Mouse (Mus musculus): ENCODE measurements around the gene Lyzl6. TPM values are rescaled to one million over a fixed set of nuclear protein-coding genes. Genes with fewer than 3 reads are reported as not detected.

Lyzl6 gene
- polyA plus RNA-seq, 2 experiments = not detected

DNA sequence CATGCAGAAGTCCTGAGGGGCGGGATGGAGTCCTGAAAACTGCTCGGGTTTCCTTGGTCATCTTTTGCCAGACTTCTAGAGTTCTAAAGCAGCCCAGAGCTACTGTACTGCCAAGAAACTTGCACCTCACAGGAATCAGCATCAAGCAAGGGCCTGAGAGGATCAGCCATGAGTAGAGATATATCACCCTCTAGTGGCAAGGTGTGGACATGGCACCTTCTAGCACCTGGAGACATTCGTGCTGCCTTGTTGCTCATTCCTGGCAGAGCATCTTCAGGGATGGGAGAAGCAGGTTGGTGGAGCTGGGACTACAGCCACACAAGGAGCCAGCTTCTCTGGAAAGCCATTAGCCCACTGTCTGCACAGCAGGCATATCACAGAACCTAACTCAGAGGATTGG lies 36.9 kb upstream of the Lyzl6 start:
- no peak overlapping the region for H3K4me3 ChIP-seq (ENCODE audit: insufficient read depth in 1 of 2, low read depth in 2 of 2, low read length in 2 of 2)
- DNase-seq (ENCODE audit: low read depth in 3 of 3, low spot score in 3 of 3) (peak in 1 of 3 experiments; percentile 30), ATAC-seq (ENCODE audit: insufficient read depth) (no peak)
- 46% methylated on average over 3 of the region's 3 CpGs for WGBS (ENCODE audit: insufficient replicate concordance)
- no peaks in the 10 kb centered on the region for H3K27me3 ChIP-seq (ENCODE audit: control insufficient read depth, insufficient read depth, low read length)
- H3K9ac ChIP-seq (replicated peaks) = no peak overlapping the region
- H3K36me3 ChIP-seq (replicated peaks; ENCODE audit: control insufficient read depth, insufficient read depth, low read depth) = peaks cover 12% of the 10 kb centered on the region
- no peaks in the 10 kb centered on the region for H3K9me3 ChIP-seq (ENCODE audit: control insufficient read depth, low read length)
- TF ChIP-seq EP300 (IDR thresholded peaks at IDR 0.05; ENCODE audit: low read depth) (no peak), CTCF (IDR thresholded peaks at IDR 0.05; ENCODE audit: low read depth) (peak; percentile 92)
- no peak overlapping the region for H3K4me2 ChIP-seq (ENCODE audit: low read depth)
- H3K27ac ChIP-seq = no peak overlapping the region
- H3K4me1 ChIP-seq (replicated peaks; ENCODE audit: control insufficient read depth in 2 of 2, insufficient read depth in 2 of 2, low read length in 1 of 2) = no peaks in the 10 kb centered on the region

DNA sequence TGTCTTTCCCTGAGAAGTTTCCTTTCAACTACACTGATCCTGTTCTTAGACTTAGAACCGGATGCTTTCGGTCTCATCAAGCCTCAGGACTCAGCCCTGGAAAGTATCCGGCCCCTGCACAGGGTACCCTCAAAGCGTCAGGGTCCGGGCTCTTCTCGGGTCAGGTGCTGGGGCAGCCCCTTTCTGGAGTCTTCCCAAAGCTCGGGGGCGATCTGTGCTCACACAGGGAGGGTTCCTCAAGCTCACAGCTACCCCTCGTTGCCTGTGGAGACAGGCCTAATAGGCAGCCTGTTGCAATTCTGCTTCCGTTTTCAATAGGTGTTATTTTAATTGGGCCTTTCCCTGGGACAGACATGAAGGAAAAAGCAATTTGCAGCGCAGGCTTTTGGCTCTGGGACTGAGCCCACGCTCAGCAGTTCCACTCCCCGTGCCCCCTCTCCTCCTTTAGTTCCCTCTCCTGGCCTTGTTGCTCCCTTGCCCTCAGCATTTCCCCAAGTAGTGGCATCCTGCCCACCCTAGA lies 28.3 kb upstream of the Lyzl6 start:
- Histone ChIP-seq H3K36me3 (replicated peaks; ENCODE audit: control insufficient read depth, insufficient read depth, low read depth) (no peaks in the 10 kb centered on the region), H3K4me3 (ENCODE audit: insufficient read depth in 1 of 2, low read depth in 2 of 2, low read length in 2 of 2) (no peak overlapping the region), H3K27ac (no peak overlapping the region), H3K4me1 (replicated peaks; ENCODE audit: control insufficient read depth in 2 of 2, insufficient read depth in 2 of 2, low read length in 1 of 2) (no peaks in the 10 kb centered on the region), H3K9ac (replicated peaks) (no peak overlapping the region), H3K27me3 (ENCODE audit: control insufficient read depth, insufficient read depth, low read length) (no peaks in the 10 kb centered on the region), H3K4me2 (ENCODE audit: low read depth) (no peak overlapping the region), H3K9me3 (ENCODE audit: control insufficient read depth, low read length) (no peaks in the 10 kb centered on the region)
- TF ChIP-seq EP300 (IDR thresholded peaks at IDR 0.05; ENCODE audit: low read depth) (no peak), CTCF (IDR thresholded peaks at IDR 0.05; ENCODE audit: low read depth) (no peak)
- DNase-seq (ENCODE audit: low read depth in 3 of 3, low spot score in 3 of 3) = no peak
- 48% methylated on average over 13 of the region's 13 CpGs for WGBS (ENCODE audit: insufficient replicate concordance)
- ATAC-seq (ENCODE audit: insufficient read depth) = no peak

DNA sequence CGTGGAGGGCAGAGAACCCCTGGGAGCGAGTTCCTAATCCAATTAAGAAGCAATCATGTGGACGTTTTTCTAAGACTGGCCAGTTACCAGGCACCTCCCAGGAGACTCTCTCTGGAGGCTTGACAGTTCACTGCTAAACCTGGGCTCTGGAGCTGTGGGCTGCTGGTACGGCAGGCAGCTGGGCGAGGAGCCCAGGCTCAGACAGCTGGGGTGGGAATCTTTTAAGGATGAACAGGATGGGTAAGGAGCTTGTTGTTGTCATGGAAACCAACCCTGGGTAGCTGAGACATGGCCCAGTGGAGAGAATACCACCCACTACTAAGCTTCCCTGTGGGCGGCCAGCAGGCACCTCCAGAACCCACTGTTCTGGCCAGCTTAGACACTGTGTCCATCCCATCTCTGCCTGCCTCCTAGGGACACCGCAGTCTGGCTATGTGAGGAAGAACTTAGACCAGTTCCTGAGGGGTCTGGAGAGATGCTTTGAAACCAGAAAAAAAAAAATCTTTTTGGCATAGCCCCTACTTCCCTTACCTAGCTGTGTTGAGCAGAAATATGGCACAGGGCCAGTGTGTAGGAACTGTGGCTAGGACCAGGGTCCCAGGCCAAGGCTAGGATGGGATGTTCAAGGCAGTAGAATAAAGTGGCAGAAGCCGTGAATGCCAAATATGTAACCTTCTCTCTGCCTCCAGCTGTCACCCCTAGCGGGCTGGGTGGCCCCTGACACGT lies 27.7 kb upstream of the Lyzl6 start:
- Histone ChIP-seq H3K4me1 (replicated peaks; ENCODE audit: control insufficient read depth in 2 of 2, insufficient read depth in 2 of 2, low read length in 1 of 2) (no peaks in the 10 kb centered on the region), H3K9ac (replicated peaks) (no peak overlapping the region), H3K36me3 (replicated peaks; ENCODE audit: control insufficient read depth, insufficient read depth, low read depth) (no peaks in the 10 kb centered on the region), H3K4me2 (ENCODE audit: low read depth) (no peak overlapping the region), H3K4me3 (ENCODE audit: insufficient read depth in 1 of 2, low read depth in 2 of 2, low read length in 2 of 2) (no peak overlapping the region), H3K9me3 (ENCODE audit: control insufficient read depth, low read length) (no peaks in the 10 kb centered on the region), H3K27ac (no peak overlapping the region), H3K27me3 (ENCODE audit: control insufficient read depth, insufficient read depth, low read length) (no peaks in the 10 kb centered on the region)
- ATAC-seq (ENCODE audit: insufficient read depth) (no peak), DNase-seq (ENCODE audit: low read depth in 3 of 3, low spot score in 3 of 3) (no peak)
- TF ChIP-seq CTCF (IDR thresholded peaks at IDR 0.05; ENCODE audit: low read depth) = no peak
- no peak for TF ChIP-seq EP300 (IDR thresholded peaks at IDR 0.05; ENCODE audit: low read depth)
- WGBS (ENCODE audit: insufficient replicate concordance) = 35% methylated on average over 10 of the region's 10 CpGs

DNA sequence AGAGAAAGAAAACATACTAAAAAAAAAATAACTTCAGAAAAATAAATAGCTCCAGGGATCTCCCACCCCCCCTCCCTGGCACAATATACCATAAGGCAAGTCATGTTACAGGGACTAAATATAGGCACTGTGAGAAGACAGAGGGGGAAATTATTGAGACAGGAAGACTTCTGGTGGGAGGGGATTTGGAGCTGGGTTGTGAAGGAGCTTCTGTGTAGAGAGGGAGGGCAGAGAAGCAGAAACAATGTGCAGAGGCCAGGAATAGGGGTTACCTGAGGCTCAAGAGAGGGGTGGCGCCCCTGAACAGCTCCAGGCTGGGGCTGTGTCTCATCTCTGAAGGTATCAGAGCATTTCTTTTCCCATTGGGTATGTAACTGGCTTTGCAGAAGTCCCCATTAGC lies 27.0 kb upstream of the Lyzl6 start:
- Histone ChIP-seq H3K27me3 (ENCODE audit: control insufficient read depth, insufficient read depth, low read length) (no peaks in the 10 kb centered on the region), H3K4me2 (ENCODE audit: low read depth) (no peak overlapping the region), H3K4me1 (replicated peaks; ENCODE audit: control insufficient read depth in 2 of 2, insufficient read depth in 2 of 2, low read length in 1 of 2) (no peaks in the 10 kb centered on the region), H3K9ac (replicated peaks) (no peak overlapping the region), H3K27ac (no peak overlapping the region), H3K9me3 (ENCODE audit: control insufficient read depth, low read length) (no peaks in the 10 kb centered on the region), H3K4me3 (ENCODE audit: insufficient read depth in 1 of 2, low read depth in 2 of 2, low read length in 2 of 2) (no peak overlapping the region), H3K36me3 (replicated peaks; ENCODE audit: control insufficient read depth, insufficient read depth, low read depth) (no peaks in the 10 kb centered on the region)
- DNase-seq (ENCODE audit: low read depth in 3 of 3, low spot score in 3 of 3) (no peak), ATAC-seq (ENCODE audit: insufficient read depth) (no peak)
- TF ChIP-seq CTCF (IDR thresholded peaks at IDR 0.05; ENCODE audit: low read depth) (no peak), EP300 (IDR thresholded peaks at IDR 0.05; ENCODE audit: low read depth) (no peak)
- WGBS (ENCODE audit: insufficient replicate concordance) = 32% methylated on average over 1 of the region's 1 CpGs

DNA sequence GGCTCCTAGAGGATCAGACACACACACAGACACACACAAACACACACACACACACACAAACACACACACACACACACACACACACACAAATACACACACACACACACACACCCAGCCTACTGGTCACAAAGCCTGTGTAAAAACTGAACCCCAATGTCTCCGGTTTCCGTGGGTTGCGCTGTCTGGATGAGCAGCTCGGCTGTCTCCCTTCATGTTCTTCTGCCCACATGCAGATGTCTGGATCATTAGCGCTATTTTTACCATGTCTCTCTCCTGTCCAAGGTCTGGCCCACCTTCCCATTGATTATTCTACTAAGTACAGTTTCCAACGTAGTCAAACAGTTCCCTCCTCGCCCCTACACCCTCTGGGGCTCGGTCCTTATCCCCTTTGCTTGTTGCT lies 24.4 kb upstream of the Lyzl6 start:
- H3K4me3 ChIP-seq (ENCODE audit: insufficient read depth in 1 of 2, low read depth in 2 of 2, low read length in 2 of 2) = no peak overlapping the region
- no peaks in the 10 kb centered on the region for H3K9me3 ChIP-seq (ENCODE audit: control insufficient read depth, low read length)
- H3K4me1 ChIP-seq (replicated peaks; ENCODE audit: control insufficient read depth in 2 of 2, insufficient read depth in 2 of 2, low read length in 1 of 2) = no peaks in the 10 kb centered on the region
- H3K9ac ChIP-seq (replicated peaks) = no peak overlapping the region
- H3K4me2 ChIP-seq (ENCODE audit: low read depth) = no peak overlapping the region
- TF ChIP-seq CTCF (IDR thresholded peaks at IDR 0.05; ENCODE audit: low read depth) (no peak), EP300 (IDR thresholded peaks at IDR 0.05; ENCODE audit: low read depth) (no peak)
- H3K27ac ChIP-seq = no peak overlapping the region
- 58% methylated on average over 8 of the region's 8 CpGs for WGBS (ENCODE audit: insufficient replicate concordance)
- H3K36me3 ChIP-seq (replicated peaks; ENCODE audit: control insufficient read depth, insufficient read depth, low read depth) = no peaks in the 10 kb centered on the region
- DNase-seq (ENCODE audit: low read depth in 3 of 3, low spot score in 3 of 3) (no peak), ATAC-seq (ENCODE audit: insufficient read depth) (no peak)
- H3K27me3 ChIP-seq (ENCODE audit: control insufficient read depth, insufficient read depth, low read length) = no peaks in the 10 kb centered on the region
